Mouse (Mus musculus) spleen, adult 2 months (tissue): ENCODE data around the gene Dock3. TPM values are rescaled to one million over a fixed set of nuclear protein-coding genes. Genes with fewer than 3 reads are reported as not detected.

Source experiments
- DNase-seq, 2 experiments: peaks; one replicate each; pipeline versions ENCODE4 v3.0.0 to v3.0.0-alpha.2; 2012 to 2021; ENCODE audit warnings: low spot score in 2 of 2, low read depth in 1 of 2
- H3K27ac ChIP-seq: fragments of 200-500 bp; 2 replicates; pipeline ENCODE4 v1.5.1; 2012; ENCODE audit warnings: low read length, inconsistent platforms; ENCODE audit not compliant: insufficient read depth
- H3K27me3 ChIP-seq: fragments of 200-500 bp; 2 replicates; pipeline ENCODE4 v1.6.1; 2012; ENCODE audit warnings: mild to moderate bottlenecking, moderate library complexity, low read length, inconsistent platforms; ENCODE audit not compliant: control insufficient read depth, insufficient read depth
- H3K36me3 ChIP-seq: fragments of 200-500 bp; 2 replicates; pipeline ENCODE4 v1.6.1; 2012; ENCODE audit warnings: mild to moderate bottlenecking, low read length, inconsistent platforms; ENCODE audit not compliant: control insufficient read depth, insufficient read depth
- H3K4me1 ChIP-seq: fragments of 200-500 bp; 2 replicates; pipeline ENCODE4 v1.6.1; 2011; ENCODE audit warnings: inconsistent platforms; ENCODE audit not compliant: control insufficient read depth, insufficient read depth, insufficient read length
- H3K4me3 ChIP-seq: fragments of 200-500 bp; 2 replicates; pipeline ENCODE4 v1.5.1; 2011; ENCODE audit warnings: mild to moderate bottlenecking, inconsistent platforms; ENCODE audit not compliant: insufficient read depth, insufficient read length; ENCODE audit errors: extremely low read depth
- CTCF ChIP-seq: fragments of 200-500 bp; IDR thresholded peaks from 2 replicates; pipeline ENCODE4 v1.5.1; 2011; ENCODE audit warnings: mild to moderate bottlenecking, inconsistent platforms; ENCODE audit not compliant: insufficient read depth, insufficient read length, insufficient replicate concordance; ENCODE audit errors: extremely low read depth
- POLR2A ChIP-seq: fragments of 200-500 bp; IDR thresholded peaks from 2 replicates; pipeline ENCODE4 v1.6.1; 2011; ENCODE audit warnings: low read depth, low read length, inconsistent platforms
- WGBS: fragments of 180-500 bp; shearing (Covaris S2); methylation state at CpG from one replicate; pipeline ENCODE4 v1.1.7; 2018; 5-methylcytosine and 5-hydroxymethylcytosine counted together
- polyA plus RNA-seq: library from polyadenylated mRNA; depleted of rRNA; stranded (reverse); fragments of >200 nt; gene quantifications from 2 replicates; pipeline ENCODE4 v1.2.3, GENCODE M21; 2012; rRNA removed

The Dock3 gene
- polyA plus RNA-seq, 1 experiment: 0.78 TPM

DNA sequence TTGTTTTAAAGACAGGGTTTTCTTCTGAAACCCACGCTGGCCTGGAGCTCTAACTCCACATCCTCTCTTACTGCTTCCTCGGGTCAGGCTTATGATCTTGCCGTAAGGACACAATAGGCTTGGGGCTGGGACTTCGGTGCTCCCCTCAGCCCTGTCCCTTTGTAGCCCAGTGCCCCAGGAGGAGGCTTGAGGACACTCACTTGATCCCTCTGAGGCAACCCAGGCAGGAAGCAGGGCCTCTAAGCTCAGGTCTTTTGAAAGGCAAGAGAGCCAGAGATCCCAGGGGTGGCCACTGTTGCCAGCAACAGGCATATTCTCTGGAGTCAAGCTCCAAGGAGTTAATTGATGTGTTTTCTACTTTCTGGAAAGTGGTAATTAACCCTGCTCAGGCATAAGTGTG is 352.2 kb downstream of the Dock3 start:
- H3K36me3 ChIP-seq: peaks cover 22% of the 10 kb centered on the region
- TF ChIP-seq CTCF: no peak
- no peak for TF ChIP-seq POLR2A
- no peak overlapping the region for H3K4me3 ChIP-seq
- DNase-seq: no peak
- H3K4me1 ChIP-seq: peaks cover 3% of the 10 kb centered on the region
- H3K27me3 ChIP-seq: no peaks in the 10 kb centered on the region
- no peak overlapping the region for H3K27ac ChIP-seq
- WGBS: 84% methylated on average over 4 of the region's 4 CpGs

GRCm38 (mm10) chr9:106876666-106877065 is 355.0 kb downstream of the Dock3 start:
- 92% methylated on average over 3 of the region's 3 CpGs for WGBS
- DNase-seq: no peak
- no peaks in the 10 kb centered on the region for H3K4me1 ChIP-seq
- H3K36me3 ChIP-seq: peaks cover 24% of the 10 kb centered on the region
- no peak overlapping the region for H3K27ac ChIP-seq
- H3K4me3 ChIP-seq: no peak overlapping the region
- TF ChIP-seq CTCF (no peak), POLR2A (no peak)
- no peaks in the 10 kb centered on the region for H3K27me3 ChIP-seq

GRCm38 (mm10) chr9:106874216-106874615 is 357.5 kb downstream of the Dock3 start:
- Histone ChIP-seq H3K4me3 (no peak overlapping the region), H3K27ac (no peak overlapping the region), H3K4me1 (no peaks in the 10 kb centered on the region), H3K36me3 (peaks cover 19% of the 10 kb centered on the region), H3K27me3 (no peaks in the 10 kb centered on the region)
- WGBS: 97% methylated on average over 5 of the region's 5 CpGs
- TF ChIP-seq POLR2A (no peak), CTCF (no peak)
- DNase-seq: no peak

- peaks cover 31% of the 10 kb centered on the region for H3K36me3 ChIP-seq
- 61% methylated on average over 11 of the region's 11 CpGs for WGBS
- no peaks in the 10 kb centered on the region for H3K27me3 ChIP-seq
- no peak overlapping the region for H3K4me3 ChIP-seq
- no peak for TF ChIP-seq CTCF
- TF ChIP-seq POLR2A: no peak
- no peak overlapping the region for H3K27ac ChIP-seq
- no peaks in the 10 kb centered on the region for H3K4me1 ChIP-seq
- DNase-seq: no peak
These were observed 373.7 kb downstream of the Dock3 start for GRCm38 (mm10) chr9:106858036-106858435.

- TF ChIP-seq CTCF (no peak), POLR2A (no peak)
- 83% methylated on average over 3 of the region's 3 CpGs for WGBS
- peaks cover 32% of the 10 kb centered on the region for H3K36me3 ChIP-seq
These were observed 375.0 kb downstream of the Dock3 start for GRCm38 (mm10) chr9:106856664-106857063.

More at GRCm38 (mm10) chr9:106856664-106857063, 375.0 kb downstream of the Dock3 start:
- Histone ChIP-seq H3K27me3 (no peaks in the 10 kb centered on the region), H3K4me1 (no peaks in the 10 kb centered on the region), H3K4me3 (no peak overlapping the region), H3K27ac (no peak overlapping the region)
- DNase-seq: no peak

Other genes with a start within 250 kb of the Dock3 start
- gene Mapkapk3, start 58.0 kb upstream of the Dock3 start, polyA plus RNA-seq: 28.0 and 29.7 TPM in 2 replicates
- 9.3 and 13.3 TPM in 2 replicates for gene Cish, start 64.1 kb upstream of the Dock3 start, polyA plus RNA-seq
- 11.0 and 12.2 TPM in 2 replicates for gene Hemk1, start 106.4 kb upstream of the Dock3 start, polyA plus RNA-seq
- 0.29 and 0.50 TPM in 2 replicates for gene 6430571L13Rik, start 108.7 kb upstream of the Dock3 start, polyA plus RNA-seq
- 1.6 and 2.2 TPM in 2 replicates for gene Cacna2d2, start 167.7 kb upstream of the Dock3 start, polyA plus RNA-seq